7 mouse cellular contexts compared by ENCODE assay signal in genomic region chr8:13785250-13785763, GRCm38 (mm10). TPM values are rescaled to one million over a fixed set of nuclear protein-coding genes. Genes with fewer than 3 reads are reported as not detected.
A peak's percentile ranks its signal among the peaks of the same experiment; 100 is the strongest.
DNase-seq lines count a peak whose midpoint lies in the region; ATAC-seq lines count a peak whose summit lies in the region.

Gene Upf3a (plus strand): TSS chr8:13785615.

- peak within 1 kb of the TSS; percentile 98 for H3K27ac ChIP-seq in intestine, embryonic 15.5 days
- peak within 1 kb of the TSS; percentile 99 for H3K27ac ChIP-seq in midbrain, embryonic 10.5 days (replicated peaks)

- peak within 1 kb of the TSS; percentile 86 for H3K9ac ChIP-seq in intestine, embryonic 15.5 days

- intact Hi-C loops in gastrocnemius, postnatal 36 days (cut with DNase I) = no loop called here
- intact Hi-C loops in left cerebral cortex, postnatal 25 days (cut with DNase I) = loop anchor here (5.0 kb wide), 1 partner anchor 87 kb away; no protein-coding TSS in a partner anchor

- H3K36me3 ChIP-seq in intestine, embryonic 15.5 days = peaks cover 11% of the 10 kb centered on the region
- H3K36me3 ChIP-seq in midbrain, embryonic 10.5 days = peaks cover 42% of the 10 kb centered on the region

- H3K4me3 ChIP-seq in intestine, embryonic 15.5 days (replicated peaks) = peak within 1 kb of the TSS; percentile 84
- peak within 1 kb of the TSS; percentile 76 for H3K4me3 ChIP-seq in midbrain, embryonic 10.5 days

- ATAC-seq in intestine, embryonic 15.5 days = peak; percentile 97

- no peaks in the 10 kb centered on the region for H3K27me3 ChIP-seq in intestine, embryonic 15.5 days (replicated peaks)
- H3K27me3 ChIP-seq in midbrain, embryonic 10.5 days (ENCODE audit: low read depth, poor library complexity, severe bottlenecking) = no peaks in the 10 kb centered on the region

- no peaks in the 10 kb centered on the region for H3K9me3 ChIP-seq in intestine, embryonic 15.5 days
- H3K9me3 ChIP-seq in midbrain, embryonic 10.5 days (replicated peaks) = no peaks in the 10 kb centered on the region

- WGBS in intestine, embryonic 15.5 days = under 1% methylated on average over 47 of the region's 47 CpGs
- under 1% methylated on average over 47 of the region's 47 CpGs for WGBS in midbrain, embryonic 10.5 days

- DNase-seq in adrenal gland, adult 18-20 months (ENCODE audit: low spot score in 2 of 2) = peak; percentile 85 to 88
- DNase-seq in embryo, embryonic 11 days = peak; percentile 97
- peak; percentile 82 to 90 for DNase-seq in gastrocnemius, postnatal 36 days
- DNase-seq in left cerebral cortex, postnatal 25 days (ENCODE audit: low spot score in 2 of 2) = peak; percentile 85 to 91
- DNase-seq in midbrain, embryonic 10.5 days (ENCODE audit: low spot score) = peak; percentile 95
- DNase-seq in right cerebral cortex, postnatal 4 days = peak; percentile 88

- peak within 1 kb of the TSS; percentile 88 for H3K4me2 ChIP-seq in intestine, embryonic 15.5 days (replicated peaks)

- H3K4me1 ChIP-seq in intestine, embryonic 15.5 days (replicated peaks) = 0 out of 2 replicates have a peak, but pooled peaks cover 4% of the 10 kb centered on the region
- H3K4me1 ChIP-seq in midbrain, embryonic 10.5 days = peaks cover 19% of the 10 kb centered on the region

RNA-seq across cellular contexts. Expression of gene Upf3a, which starts in this region (rescaled TPM):
- 10 to 100 TPM; 26.9 to 34.9 TPM for total RNA-seq in adrenal gland, adult 18-20 months (2021)
- 1 to 10 TPM; 8.9 to 9.2 TPM for total RNA-seq in gastrocnemius, postnatal 36 days (2021)
- polyA plus RNA-seq in intestine, embryonic 15.5 days (2015; fragmentation: Nextera tagmentation; extraction: Ambion mirVana) = 34.0 and 34.4 TPM in 2 replicates
- total RNA-seq in left cerebral cortex, postnatal 25 days (2021) = 10 to 100 TPM; 32.5 to 33.8 TPM
- polyA plus RNA-seq in midbrain, embryonic 10.5 days (2016; fragmentation: Nextera tagmentation; extraction: Ambion mirVana) = 38.4 and 42.0 TPM in 2 replicates

Comparison
In these comparisons a context has a peak if more than half of its experiments do, and no peak if none do; other contexts are left out.
1. Peak in every context shown above with its lines: DNase-seq, ATAC-seq, H3K4me3 ChIP-seq and H3K27ac ChIP-seq.